Mouse (Mus musculus) heart, adult 2 months (tissue): ENCODE data around the gene Zfp622.

ENCODE experiments used
- CTCF ChIP-seq: fragments of 200-600 bp; IDR thresholded peaks from 2 replicates; pipeline ENCODE4 v1.8.1; 2022; ENCODE audit warnings: antibody characterized with exemption, mild to moderate bottlenecking, moderate library complexity
- EP300 ChIP-seq: fragments of 200-500 bp; IDR thresholded peaks from 2 replicates; pipeline ENCODE4 v1.6.1; 2011; ENCODE audit warnings: low read depth, low read length, control low read depth; ENCODE audit not compliant: insufficient read depth
- POLR2A ChIP-seq: fragments of 200-500 bp; IDR thresholded peaks from 2 replicates; pipeline ENCODE4 v1.6.1; 2011; ENCODE audit warnings: mild to moderate bottlenecking, low read depth, low read length, control low read depth; ENCODE audit not compliant: insufficient read depth

DNA sequence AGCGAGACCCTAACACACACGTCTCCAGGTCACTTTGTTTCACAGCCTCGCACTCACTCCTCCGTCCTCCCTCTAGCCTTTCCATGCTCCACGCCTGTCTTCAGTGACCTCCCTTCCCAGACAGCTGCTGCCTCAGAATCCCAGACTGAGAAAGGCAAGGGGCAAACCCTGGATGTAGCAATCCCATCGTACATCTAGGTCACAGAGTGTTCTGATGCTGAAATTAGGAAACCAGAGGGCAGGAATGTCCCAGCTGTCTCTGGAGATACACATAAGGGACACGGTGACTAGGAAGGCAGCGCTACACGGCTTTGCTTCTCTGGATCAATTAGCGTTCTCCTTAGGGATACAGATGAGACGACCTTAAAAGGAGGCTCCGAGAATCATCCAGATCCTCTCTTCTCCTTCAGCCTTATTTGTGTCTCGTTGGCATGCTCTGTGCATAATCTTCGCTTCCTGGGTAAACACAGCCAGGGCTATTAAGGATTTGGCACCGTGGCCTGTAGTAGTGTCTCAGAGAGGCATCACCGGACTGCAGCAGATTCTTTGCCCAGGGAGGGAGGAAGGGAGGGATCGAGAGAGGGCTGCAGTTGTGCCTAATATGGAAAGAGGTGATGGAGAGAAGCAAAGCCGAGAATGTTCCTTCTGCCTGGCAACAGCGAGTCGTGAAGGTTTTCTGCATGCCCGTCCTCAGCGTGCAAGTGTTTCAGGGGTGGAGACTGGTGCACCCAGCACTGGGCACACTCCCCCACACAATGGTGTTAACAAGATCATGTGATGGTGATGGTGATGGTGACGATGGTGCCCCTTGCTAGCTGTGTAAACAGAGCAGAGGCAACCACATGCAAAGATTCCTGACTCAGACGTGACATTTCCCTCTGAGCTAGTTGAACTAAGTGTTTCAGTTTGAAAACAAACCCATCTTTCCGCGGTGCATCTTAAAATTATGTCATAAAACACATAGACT lies 35.6 kb upstream of the Zfp622 start:
- TF ChIP-seq CTCF (no peak), POLR2A (peak; percentile 14; the same call in 1 of the 2 replicates), EP300 (0 out of 2 replicates have a peak, but pooled peaks have one; percentile 3)
